Mouse (Mus musculus): ENCODE data around the gene Proser1.

Gene Proser1

DNA sequence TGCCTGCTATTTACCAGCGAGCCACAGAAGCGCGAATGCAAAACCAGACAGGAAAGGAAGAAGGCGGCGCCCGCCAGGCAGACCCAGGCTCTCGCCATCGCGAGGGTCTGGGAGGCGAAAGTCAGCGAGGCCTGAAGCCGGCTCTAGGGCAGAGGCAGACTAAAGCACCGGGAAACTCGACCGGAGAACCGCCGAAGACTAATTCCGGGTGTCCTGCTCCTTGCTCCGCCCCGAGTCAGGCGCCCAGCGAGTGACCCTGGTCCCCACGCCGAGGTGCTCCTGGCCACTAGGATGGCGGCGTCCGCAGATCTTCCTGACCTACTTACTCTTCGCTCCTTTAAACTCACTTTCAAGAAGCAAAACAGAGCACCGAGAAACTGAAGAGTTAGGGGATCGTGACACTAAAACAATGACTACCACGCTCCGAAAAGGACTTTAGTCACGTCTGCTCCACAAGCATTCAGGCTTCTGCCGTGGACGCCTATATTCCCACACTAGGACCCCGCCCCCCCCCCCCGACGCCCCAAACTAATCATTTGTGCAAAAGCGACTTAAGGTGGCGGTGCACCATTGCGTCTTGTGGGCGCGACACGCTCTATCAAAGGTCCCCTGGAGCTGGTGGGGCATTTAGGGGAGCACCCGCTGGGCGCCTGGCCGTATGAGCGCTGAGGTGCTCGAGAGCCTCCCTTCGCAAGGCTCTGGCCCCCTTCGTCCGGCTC, at the start of gene Proser1, which contains the start of gene Nhlrc3:
Gene Proser1, plus strand, starts transcription at position 621 of the 719 bp plus-strand sequence.
Gene Nhlrc3, minus strand, starts transcription at position 287 of the 719 bp plus-strand sequence.
- DNase-seq (ENCODE audit: low spot score in 2 of 2): peak; percentile 93 to 95

DNA sequence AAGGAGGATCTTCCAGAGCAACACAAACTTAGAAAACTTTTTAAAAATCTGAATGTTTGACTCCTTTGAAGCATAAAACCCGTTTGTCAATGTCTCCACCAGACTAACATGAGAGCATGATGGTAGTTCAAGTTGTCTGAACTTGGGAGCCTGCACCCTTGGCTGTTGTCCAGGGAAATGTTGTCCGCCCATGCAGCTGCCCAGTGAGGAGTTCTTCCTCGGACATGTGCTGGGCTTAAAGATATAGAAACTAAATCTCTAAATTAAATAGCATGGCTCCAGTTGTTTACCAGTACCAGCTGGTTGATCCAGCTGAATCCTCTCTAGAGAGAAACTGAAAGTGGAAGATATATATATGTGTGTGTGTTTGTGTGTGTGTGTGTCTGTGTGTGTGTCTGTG, 49.5 kb upstream of the Proser1 start:
- no peak for DNase-seq (ENCODE audit: low spot score in 2 of 2)

DNA sequence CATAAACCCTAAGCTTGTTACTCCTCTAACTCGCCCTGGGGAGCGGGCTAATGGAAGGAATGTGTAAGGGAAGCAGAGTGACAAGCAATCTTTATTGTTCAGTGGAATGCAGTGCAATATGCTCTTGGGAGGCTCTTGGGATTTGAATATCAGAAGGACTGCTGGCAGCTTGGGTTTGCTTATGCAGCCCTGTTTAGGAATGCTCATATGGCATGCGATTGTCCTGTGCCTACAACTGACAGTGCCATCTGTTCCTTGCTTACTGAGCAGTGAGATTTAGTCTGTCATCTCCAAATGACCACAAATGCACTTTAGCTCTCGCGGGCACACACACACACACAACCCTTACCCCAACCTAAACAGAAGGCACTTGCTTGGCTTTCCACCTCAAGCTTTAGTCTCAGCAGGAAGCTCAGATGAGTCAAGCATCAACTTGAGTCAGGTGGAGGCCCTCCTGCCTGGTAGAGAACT, 47.4 kb upstream of the Proser1 start:
- no peak for DNase-seq (ENCODE audit: low spot score in 2 of 2)

DNA sequence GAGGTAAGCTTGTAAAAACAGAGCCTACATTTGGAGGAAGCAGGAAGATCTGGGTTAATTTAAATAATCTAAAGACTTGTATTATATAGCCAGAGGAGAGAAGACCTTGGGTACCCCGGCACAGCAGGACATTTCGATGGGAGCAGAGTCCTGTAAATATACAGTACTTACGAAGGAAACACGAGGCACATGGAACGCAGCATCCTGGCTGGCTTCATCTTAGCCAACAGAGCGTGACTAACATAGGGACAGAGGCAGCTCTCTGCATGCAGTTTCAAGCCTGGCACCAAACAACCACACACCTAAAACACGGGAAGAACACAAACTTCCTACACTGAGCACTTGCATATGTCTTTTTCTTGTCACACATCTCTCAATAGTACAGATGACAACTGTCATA, 45.8 kb upstream of the Proser1 start:
- no peak for DNase-seq (ENCODE audit: low spot score in 2 of 2)

DNA sequence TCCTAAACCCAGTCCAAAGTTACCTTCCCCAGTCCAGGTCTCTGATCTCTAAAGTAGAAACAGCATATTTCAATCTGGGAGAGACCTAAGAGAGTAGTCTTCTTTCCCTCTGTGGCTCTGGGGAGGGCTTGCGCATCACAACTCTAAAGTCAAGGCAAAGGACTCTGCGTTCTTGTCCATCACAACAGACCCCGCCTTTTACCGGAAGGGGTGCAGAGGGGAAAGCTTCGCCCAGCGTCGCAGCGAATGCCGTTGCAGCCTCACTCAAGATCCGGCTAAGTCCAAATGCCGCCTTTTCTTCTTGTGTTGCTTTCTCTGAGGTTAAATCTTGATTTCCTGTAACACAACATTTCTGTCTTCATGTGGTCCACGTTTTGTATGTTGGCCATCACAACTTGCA, 41.8 kb upstream of the Proser1 start:
- DNase-seq (ENCODE audit: low spot score in 2 of 2): no peak

DNA sequence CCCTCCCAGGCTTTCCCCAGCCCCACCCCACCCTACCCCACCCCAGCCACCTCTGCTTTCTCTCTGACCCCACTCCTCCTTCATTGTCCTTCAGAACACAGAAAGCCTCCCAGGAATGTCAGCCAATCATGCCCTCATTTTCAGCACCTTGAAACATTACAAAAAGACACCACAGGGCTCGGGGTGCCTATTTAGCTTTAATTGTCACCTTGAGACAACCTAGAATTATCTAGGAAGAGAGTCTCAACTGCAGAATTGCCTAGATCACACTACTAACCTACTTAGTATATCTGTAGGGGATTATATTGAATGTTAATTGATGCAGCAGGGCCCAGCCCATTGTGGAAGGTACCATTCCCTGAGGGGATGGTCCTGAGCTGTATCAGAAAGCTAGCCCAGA, 40.8 kb upstream of the Proser1 start:
- no peak for DNase-seq (ENCODE audit: low spot score in 2 of 2)

DNA sequence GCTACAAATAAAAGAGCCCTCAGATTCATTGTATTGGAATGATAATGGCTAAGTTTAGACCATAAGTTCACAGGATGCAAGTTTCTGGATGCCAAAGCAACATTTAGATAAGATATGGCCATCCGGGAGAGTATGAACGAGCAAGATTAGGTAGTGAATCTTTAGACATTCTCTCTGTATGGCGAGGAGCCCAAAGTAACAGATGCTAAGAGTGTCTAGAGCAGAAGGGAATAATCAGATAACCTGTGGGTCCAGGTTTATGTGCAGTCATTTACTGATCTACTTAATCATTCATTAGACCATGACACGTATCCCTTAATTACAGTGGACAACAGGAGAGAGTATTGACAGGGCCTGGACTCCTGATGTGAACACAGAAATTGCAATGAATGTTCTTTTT, 39.9 kb upstream of the Proser1 start:
- no peak for DNase-seq (ENCODE audit: low spot score in 2 of 2)

DNA sequence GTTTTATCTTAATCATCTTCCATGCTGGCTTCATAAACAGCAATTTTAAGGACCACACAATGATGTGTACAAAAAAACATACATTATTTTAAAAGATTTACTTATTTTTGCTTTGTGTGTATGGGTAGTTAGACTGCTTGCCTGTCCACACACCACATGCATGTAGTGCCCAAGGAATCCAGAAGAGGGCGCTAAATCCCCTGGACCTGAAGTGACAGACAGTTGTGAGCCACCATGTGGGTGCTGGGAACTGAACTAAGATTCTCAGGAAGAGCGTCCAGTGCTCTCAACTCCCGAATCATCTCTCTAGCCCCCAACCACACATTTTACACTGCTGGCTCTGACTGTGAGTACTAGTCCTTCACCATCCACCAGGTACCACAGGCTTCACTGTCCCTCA, 28.9 kb upstream of the Proser1 start:
- DNase-seq (ENCODE audit: low spot score in 2 of 2): no peak

DNA sequence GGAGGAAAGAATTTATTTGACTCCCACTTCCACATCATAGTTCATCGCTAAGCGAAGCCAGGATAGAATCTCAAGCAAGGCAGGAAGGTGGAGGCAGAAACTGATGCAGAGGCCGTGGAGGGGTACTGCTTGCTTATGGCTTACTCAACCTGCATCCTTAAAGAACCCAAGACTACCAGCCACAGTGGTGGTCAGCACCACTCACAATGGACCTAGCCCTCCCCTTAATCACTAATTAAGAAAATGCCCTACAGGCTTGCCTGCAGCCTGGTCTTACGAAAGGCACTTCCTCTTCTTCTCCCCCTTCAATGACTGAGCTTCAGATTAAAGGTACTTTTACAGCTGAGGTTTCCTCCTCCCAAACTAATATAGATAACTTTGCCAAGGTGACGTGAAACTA, 26.9 kb upstream of the Proser1 start:
- no peak for DNase-seq (ENCODE audit: low spot score in 2 of 2)

DNA sequence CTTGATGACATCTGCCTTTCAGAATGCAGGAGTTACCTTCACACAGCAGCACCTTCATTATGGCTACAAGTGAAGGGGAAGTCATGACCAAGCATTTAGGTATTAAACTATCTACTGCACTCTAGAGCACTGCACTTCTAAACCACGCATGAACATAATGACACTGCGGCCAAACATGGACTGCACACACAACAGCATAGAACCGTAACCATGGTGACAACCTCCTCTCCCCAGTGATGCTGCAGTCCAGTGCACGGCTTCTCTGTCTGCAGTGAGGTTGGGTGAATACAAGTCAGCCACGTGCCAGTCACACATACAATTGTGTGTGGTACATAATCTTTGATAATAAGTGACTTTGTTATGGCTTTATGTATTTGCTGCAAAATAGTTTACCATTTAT, 17.9 kb upstream of the Proser1 start:
- DNase-seq (ENCODE audit: low spot score in 2 of 2): no peak

DNA sequence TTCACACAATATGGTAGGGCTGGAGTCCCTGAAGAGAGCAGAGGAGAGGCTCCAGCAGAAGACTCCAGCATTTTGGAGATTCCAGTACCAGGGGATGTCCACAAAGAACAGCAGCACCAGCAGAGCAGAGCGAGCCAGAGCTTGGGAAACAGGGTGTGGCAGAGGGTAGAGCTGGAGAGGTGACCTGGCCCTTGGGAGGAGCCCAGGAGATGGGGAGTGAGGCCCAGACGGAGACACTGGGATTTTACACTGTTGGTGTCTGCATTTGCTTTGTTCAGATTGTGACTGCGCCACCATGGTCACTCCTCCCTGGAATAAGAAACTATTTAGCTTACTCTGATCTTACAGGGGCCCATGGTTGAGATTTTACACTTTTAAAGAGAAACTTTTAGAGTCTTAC, 16.7 kb upstream of the Proser1 start:
- DNase-seq (ENCODE audit: low spot score in 2 of 2): no peak

DNA sequence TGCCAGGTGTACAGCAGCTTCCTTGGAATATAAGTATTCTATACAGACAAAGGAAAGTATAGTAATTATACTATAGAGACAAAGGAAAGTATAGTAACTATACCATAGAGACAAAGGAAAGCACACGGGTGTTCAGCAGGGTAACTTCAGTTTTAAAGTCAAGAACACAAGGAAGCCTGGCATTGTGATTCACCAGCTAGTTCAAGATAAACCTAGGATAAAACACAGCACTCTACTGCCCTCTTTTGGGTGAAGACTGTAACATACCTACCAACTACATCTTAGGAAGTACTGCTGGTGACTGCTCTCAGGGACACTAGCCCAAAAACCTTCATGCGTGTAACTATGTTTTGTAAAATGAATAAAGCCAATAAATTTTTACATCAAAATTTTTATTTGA, 15.3 kb upstream of the Proser1 start:
- DNase-seq (ENCODE audit: low spot score in 2 of 2): no peak

DNA sequence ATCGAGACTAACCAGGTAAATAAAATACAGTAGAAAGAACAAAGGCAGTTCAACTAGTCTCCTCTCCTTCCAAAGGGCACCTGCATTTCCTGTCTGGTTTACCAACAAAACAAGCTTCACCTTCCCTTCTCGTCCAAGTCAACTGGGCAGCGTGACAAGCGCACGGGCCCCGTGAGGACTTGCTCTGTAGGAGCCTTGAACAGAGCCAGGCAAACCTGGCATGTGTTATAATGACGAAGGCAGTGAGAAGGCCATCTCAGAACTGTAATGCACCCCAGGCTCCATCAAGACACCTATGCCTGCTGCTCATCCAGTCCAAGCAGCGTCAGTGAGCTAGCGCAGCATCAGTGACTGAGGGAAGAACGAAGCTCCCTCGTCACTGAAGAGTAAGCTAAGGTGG, 12.8 kb upstream of the Proser1 start:
- peak; percentile 2 to 4 for DNase-seq (ENCODE audit: low spot score in 2 of 2)

DNA sequence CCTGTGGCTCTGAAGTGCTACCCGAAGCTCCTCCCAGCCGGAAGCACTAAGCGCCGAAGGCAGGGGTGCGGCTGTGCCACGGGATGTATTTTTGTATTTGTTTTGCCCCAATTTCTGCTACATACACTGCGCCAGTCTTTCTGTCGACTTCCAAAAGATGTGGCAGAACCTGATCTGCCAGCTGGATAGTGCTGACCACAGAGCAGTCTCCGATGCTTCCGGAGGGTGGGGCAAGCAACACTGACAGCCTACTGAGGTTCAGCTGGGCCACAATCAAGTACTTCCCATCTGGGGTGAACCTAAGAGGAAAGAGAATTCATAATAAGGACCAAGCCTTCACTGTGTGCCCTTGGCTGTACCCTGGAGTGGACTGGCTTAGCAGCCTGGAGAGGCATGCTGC, 11.1 kb upstream of the Proser1 start:
- DNase-seq (ENCODE audit: low spot score in 2 of 2): no peak

DNA sequence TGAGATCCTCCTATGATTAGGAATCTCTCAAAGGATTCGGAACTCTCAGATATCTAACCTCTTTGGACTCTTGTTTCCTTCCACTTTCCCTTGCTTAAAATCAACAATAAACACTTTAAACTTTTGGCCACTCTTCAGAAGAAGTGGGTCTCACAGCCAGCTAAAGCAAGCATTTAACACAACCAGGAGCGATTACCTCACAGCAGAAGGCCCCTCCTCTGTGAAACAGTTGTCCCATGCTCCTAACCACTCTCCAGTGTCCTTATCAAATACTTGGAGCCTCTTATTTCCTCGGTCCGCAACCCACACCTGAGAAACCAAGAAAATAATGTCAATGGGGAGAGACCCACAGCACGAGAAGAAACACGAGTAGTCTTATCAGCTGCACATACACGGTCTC, 10.1 kb upstream of the Proser1 start:
- no peak for DNase-seq (ENCODE audit: low spot score in 2 of 2)

DNA sequence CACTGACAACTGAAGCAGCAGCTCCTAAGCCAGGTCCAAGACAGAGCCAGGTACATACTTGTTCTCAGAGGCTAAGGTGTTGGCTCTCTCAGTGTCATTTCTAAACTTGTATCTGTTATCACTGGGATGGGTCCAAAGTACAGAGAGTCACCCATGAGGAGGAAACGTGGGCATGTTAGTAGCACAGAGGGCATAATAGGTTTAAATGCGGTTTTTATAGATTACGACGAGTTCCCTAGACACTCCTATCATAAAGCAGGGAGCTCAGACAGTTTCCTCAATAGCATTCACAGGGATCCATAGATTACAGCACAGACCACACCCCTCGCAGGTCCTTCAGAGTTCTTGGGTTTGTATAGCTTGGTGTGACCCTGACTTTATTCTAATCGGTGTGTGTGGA, 9.5 kb upstream of the Proser1 start:
- DNase-seq (ENCODE audit: low spot score in 2 of 2): no peak

DNA sequence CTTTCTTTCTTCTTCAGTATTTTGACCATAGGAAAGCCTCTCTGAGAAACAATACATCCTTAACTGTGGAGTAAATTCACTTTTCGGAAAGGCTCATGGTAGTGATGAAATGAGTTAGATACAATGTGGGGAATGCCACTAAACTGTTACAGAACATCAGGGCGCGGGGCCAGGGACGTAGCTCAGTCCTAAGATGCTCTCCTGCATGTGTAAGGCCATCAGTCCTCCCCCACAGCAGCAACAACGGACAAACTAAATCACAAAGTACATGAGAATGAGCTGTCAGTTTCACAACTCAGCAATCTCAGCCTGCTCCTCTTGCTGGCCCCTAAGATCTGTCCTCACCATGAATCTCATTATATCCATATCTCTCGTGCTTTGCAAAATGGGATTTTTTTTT, 8.9 kb upstream of the Proser1 start:
- no peak for DNase-seq (ENCODE audit: low spot score in 2 of 2)

DNA sequence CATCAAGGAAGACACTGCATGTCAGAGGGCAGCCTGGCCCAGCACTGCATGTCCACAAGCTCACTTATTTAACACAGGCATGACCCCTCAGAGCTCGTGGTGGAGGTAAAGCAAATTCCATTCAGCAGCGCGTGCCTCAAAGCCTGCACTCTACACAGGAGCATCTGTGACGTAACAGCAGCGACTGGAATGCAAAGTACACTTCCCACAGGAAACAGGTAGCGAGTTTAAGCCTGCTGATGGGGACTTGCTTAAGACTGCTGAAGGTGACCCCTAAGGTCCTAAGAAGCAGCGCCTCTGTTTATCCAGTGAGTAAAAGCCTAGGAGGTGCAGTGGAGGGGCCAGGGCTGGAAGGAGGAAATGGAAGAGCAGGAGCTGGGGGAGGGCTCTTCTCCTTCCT, 8.5 kb upstream of the Proser1 start:
- DNase-seq (ENCODE audit: low spot score in 2 of 2): no peak

DNA sequence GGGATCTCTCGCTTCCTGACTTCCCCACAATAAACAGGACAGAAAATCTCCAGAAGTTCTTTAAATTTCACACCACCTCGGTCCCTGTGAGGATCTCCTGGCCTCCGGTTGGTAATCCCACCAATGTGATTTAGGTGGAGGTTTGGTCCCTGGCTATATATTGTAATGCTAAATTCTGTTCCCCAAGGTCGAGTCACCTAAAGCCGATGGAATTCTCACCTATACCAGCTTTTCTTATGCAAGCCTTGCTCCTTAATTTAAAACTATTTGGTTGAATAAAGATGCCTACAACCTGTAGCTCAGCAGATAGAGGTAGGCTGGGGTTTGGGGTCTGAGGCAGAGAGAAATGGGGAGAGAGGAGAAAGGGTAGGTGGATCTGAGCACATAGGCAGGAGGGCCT, 5.7 kb upstream of the Proser1 start:
- no peak for DNase-seq (ENCODE audit: low spot score in 2 of 2)

DNA sequence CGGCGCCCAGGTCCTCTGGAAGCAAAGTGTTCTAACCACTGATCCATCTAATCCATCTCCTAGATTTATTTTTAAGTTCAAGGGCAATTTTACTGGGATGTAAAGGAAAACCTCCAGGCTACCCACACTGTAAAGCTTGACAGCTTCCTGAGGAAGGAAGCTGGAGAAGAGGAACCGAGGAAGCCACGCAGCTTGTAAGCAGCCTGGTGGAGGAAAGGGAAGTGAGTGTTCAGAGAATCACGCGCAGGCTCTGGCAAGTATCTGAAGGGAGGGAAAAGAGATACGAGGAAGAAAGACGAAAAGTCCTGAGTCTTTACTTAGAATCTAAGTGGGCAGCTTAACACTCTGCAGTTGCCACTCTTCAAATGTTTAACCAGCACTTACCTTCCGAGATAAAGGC, 3.4 kb upstream of the Proser1 start:
- DNase-seq (ENCODE audit: low spot score in 2 of 2): no peak

DNA sequence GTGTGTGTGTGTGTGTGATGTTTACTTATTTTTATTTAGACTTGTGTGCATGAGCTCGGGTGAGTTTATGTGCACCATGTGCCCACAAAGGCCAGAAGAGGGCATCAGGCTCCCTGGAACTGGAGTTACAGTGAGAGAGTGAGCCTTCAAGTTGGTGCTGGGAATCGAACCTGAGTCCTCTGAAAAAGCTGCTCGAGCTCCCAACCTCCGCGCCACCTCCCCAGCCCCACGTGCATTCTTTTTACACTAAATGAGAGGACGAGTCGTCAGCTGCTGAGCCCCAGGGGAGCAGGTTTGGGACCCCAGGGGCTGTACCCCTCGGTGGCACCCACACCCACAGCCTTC, 793 bp upstream of the Proser1 start:
- DNase-seq (ENCODE audit: low spot score in 2 of 2): no peak

DNA sequence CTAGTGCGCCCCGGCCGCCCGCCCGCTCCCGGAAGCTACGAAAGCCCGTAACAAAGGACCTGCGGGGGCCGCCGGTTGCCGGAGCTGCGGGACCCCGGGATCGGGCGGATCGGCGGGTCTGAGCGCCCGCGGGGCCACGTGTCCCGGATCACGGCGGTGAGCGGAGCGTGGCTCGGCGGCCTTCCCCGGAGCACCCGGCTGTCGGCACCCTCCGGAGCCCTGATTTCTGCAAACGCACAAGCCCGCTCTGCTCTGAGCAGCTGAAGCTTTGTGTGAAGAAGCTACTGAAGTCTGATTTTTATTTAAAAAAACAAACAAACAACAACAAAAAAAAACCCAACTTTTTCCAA, 274 bp downstream of the Proser1 start:
- DNase-seq (ENCODE audit: low spot score in 2 of 2): no peak

DNA sequence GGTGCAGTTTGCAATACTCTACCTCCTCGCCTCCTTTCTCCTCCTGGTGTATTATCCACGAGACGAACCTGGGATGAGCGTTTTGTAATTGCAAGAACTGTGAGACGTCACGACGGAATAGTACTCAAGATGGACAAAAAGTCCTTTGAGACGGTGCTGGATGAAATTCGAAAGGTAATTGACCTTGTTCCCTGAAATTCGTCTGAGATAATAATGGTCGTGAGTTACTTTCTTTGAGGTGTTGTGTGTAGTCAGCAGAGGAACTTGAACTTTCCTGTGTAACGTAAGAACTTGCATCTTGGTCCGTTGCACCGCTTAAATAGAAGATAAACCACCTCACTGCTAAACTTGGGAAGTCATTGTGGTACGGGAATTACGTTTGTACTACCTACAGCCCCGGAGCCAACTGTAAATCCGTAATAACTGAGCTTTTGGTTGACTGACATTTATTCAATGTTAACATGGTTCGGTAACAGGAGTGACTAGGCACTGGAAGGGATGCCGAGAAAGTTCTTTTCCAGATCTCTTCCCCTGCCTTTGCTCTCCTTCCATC, 756 bp downstream of the Proser1 start:
- DNase-seq (ENCODE audit: low spot score in 2 of 2): no peak

DNA sequence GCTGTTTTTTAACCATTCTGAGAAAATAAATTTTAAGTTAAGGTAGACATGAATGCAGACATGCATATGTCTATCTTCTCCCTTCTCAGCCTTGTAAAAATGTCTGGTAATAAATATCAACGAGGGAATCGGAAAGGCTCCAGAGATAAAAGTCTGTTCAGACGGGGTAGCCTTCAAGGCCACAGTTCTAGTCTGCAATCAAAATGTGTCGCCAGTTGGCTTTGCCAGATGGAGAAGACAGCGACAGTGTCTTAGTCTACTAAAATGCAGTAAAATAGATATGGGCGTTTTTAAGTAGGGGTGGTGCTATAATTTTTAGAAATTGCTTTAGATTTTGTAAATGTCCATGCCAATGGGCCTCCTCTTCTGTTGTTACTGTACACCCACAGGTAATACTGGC, 1.9 kb downstream of the Proser1 start:
- DNase-seq (ENCODE audit: low spot score in 2 of 2): no peak
